Mouse (Mus musculus) forebrain, embryonic 14.5 days (tissue): ENCODE results near the gene Tomm7. TPM values are rescaled to one million over a fixed set of nuclear protein-coding genes. Genes with fewer than 3 reads are reported as not detected.
"Not testable (repeated sequence)": the region's sequence is repeated elsewhere in the genome, so short reads cannot be mapped to it uniquely, and the experiment has no call there.

Experiments
- ATAC-seq: fragments of 200-750 bp; cut with Nextera tagmentation; 2 replicates; pipeline ENCODE4 v1.8.0; 2017; ENCODE audit warnings: mild to moderate bottlenecking, moderate library complexity
- DNase-seq: peaks from one replicate; pipeline ENCODE4 v3.0.0-alpha.2; 2015; ENCODE audit warnings: low spot score
- H3K27ac ChIP-seq: fragments of 300-500 bp; sonication (generic); 2 replicates; pipeline ENCODE4 v1.5.1; 2014; ENCODE audit warnings: low read depth, mild to moderate bottlenecking, control low read depth, low read length, moderate library complexity
- H3K27me3 ChIP-seq: fragments of 300-500 bp; sonication (generic); replicated peaks from 2 replicates; pipeline ENCODE4 v1.6.1; 2014; ENCODE audit warnings: low read length, control low read depth, mixed read lengths; ENCODE audit not compliant: control insufficient read depth, insufficient read depth
- H3K36me3 ChIP-seq: fragments of 300-500 bp; sonication (generic); 2 replicates; pipeline ENCODE4 v1.6.1; 2014; ENCODE audit warnings: low read length, control low read depth; ENCODE audit not compliant: control insufficient read depth, insufficient read depth
- H3K4me1 ChIP-seq: fragments of 300-500 bp; sonication (generic); 2 replicates; pipeline ENCODE4 v1.6.1; 2014; ENCODE audit warnings: antibody characterized with exemption, low read length, control low read depth; ENCODE audit not compliant: control insufficient read depth, insufficient read depth
- H3K4me2 ChIP-seq: fragments of 300-500 bp; sonication (generic); 2 replicates; pipeline ENCODE4 v1.6.1; 2014; ENCODE audit warnings: mild to moderate bottlenecking, control low read depth, low read length
- H3K4me3 ChIP-seq: fragments of 300-500 bp; sonication (generic); 2 replicates; pipeline ENCODE4 v1.5.1; 2014; ENCODE audit warnings: low read depth, low read length, control low read depth
- H3K9ac ChIP-seq: fragments of 300-500 bp; sonication (generic); 2 replicates; pipeline ENCODE4 v1.6.1; 2014; ENCODE audit warnings: mild to moderate bottlenecking, low read length, control low read depth, moderate library complexity
- H3K9me3 ChIP-seq: fragments of 300-500 bp; sonication (generic); replicated peaks from 2 replicates; pipeline ENCODE4 v1.6.1; 2016; ENCODE audit warnings: low read length, control low read depth, mixed read lengths; ENCODE audit not compliant: control insufficient read depth
- WGBS: fragments of 180-500 bp; shearing (Covaris S2); extraction: QIAGEN DNeasy Blood & Tissue Kit; methylation state at CpG from one replicate; pipeline ENCODE4 v1.1.7; 2014; 5-methylcytosine and 5-hydroxymethylcytosine counted together
- polyA plus RNA-seq: library from polyadenylated mRNA; unstranded; fragments of >200 nt; fragmentation: Nextera tagmentation; extraction: Ambion mirVana; gene quantifications from 2 replicates; pipeline ENCODE4 v1.2.1, GENCODE M21; 2014

Tomm7 gene
- polyA plus RNA-seq, 1 experiment from 2014 or later = 120 TPM

DNA sequence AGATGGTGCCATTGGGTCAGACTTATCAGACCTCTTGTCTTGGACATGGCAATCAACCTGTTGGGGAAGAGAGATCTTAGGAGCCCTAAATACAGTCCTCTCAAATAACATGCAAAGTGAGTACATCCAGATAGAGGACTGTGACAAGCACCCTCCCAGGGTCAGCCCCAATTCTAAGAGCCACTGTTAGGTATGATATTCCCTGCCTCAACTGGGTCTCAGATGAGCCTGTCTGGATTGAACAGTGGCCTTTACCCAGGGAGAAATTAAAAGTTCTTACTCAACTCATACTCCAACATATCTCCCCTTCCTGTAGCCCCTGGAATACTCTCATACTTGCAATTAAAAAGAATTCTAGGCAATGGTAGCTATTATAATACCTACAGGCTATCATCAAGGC is 13.2 kb upstream of the Tomm7 start:
- Histone ChIP-seq H3K9ac (no peak overlapping the region), H3K27me3 (no peaks in the 10 kb centered on the region), H3K27ac (no peak overlapping the region), H3K4me3 (no peak overlapping the region), H3K36me3 (peaks cover 70% of the 10 kb centered on the region), H3K4me2 (no peak overlapping the region), H3K4me1 (no peaks in the 10 kb centered on the region), H3K9me3 (no peaks in the 10 kb centered on the region)
- ATAC-seq (no peak), DNase-seq (no peak)

DNA sequence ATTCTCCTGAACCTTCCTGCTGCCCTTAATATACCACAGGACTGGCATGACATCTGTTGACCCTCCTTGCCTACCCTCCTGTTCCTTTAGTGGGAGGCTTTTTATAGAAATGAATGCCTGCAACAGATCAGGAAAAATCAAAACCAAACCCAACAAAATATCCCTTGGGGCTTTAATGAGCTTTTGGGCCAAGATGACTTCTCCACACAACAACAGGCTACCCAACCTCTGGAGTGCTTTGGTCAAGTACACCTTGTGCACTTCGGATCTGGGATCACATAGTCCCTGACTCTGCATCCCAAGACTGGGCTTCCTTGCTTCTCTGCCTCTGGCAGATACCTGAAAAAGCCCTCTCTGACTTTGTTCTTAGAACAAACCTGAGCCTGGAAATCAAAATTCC is 12.2 kb upstream of the Tomm7 start:
- Histone ChIP-seq H3K4me3 (no peak overlapping the region), H3K36me3 (peaks cover 70% of the 10 kb centered on the region), H3K9me3 (no peaks in the 10 kb centered on the region), H3K27ac (no peak overlapping the region), H3K4me1 (peaks cover 3% of the 10 kb centered on the region; the same call in 1 of the 2 replicates), H3K4me2 (no peak overlapping the region), H3K27me3 (no peaks in the 10 kb centered on the region), H3K9ac (no peak overlapping the region)
- ATAC-seq (no peak), DNase-seq (no peak)
- WGBS = 92% methylated on average over 1 of the region's 1 CpGs

DNA sequence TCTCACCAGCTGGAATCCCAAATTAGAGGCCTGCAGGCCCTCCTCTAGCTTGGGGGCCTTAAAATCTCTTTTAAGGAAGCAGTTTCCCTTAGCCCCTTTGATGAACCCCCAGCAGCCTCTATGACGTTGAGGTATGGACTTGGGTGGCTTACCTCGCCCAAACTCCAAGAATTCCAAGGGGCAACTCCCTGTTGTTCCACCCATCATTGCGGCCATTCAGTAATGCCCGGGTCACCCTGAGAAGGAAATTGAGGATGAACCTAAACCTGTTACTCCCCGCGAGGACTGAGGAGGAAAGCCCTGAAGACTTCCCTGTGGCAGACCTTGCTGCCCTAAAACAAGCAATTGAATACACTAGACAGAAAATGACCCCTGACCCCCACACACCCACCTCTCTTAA is 11.5 kb upstream of the Tomm7 start:
- ATAC-seq = no peak
- Histone ChIP-seq H3K27ac (no peak overlapping the region), H3K4me1 (peaks cover 3% of the 10 kb centered on the region; the same call in 1 of the 2 replicates), H3K9me3 (no peaks in the 10 kb centered on the region), H3K36me3 (peaks cover 67% of the 10 kb centered on the region), H3K4me2 (no peak overlapping the region), H3K27me3 (no peaks in the 10 kb centered on the region), H3K4me3 (no peak overlapping the region), H3K9ac (no peak overlapping the region)
- DNase-seq = no peak
- WGBS = 91% methylated on average over 6 of the region's 6 CpGs

DNA sequence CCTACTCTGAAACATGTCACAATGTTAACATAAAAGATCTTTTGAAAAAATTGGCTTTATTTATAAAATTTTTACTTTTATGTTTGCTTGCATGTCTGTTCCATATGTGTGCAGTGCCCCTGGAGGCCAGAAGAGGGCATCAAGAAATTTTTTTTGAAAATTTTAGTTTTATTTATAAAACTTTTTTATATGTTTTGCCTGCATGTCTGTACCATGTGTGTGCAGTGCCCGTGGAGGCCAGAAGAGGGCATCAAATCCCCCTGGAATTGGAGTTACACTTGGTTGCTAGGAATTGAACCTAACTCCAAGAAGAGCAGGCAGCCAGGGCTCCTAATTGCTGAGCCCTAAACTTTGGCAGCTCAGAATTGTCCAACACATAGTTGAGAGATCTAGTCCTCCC is 9.0 kb upstream of the Tomm7 start:
- peaks cover 54% of the 10 kb centered on the region for H3K36me3 ChIP-seq
- H3K4me3 ChIP-seq, H3K4me1 ChIP-seq, H3K27me3 ChIP-seq, H3K9ac ChIP-seq, H3K4me2 ChIP-seq, ATAC-seq, DNase-seq, H3K9me3 ChIP-seq, H3K27ac ChIP-seq: not testable (repeated sequence)
- 80% methylated on average over 1 of the region's 1 CpGs for WGBS

DNA sequence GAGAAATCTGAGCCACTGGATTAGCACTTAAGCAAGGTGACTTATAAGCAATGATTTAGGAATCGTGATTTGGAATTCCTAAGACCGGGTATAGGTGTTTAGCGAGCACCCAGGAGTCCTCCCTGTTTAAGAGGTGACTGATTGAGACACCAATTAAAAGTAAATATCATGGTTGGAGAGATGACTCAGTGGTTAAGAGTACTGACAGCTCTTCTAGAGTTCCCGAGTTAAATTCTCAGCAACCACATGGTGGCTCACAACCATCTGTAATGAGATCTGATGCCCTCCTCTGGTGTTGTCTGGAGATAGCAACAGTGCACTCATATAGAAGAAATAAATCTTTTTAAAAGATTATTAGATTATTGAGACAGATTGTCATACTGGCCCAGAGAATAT is 7.2 kb upstream of the Tomm7 start:
- Histone ChIP-seq H3K36me3 (peaks cover 37% of the 10 kb centered on the region), H3K9ac (peak overlapping the region; percentile 86), H3K4me3 (peak overlapping the region; percentile 79), H3K4me2 (peak overlapping the region; percentile 71)
- 8% methylated on average over 4 of the region's 4 CpGs for WGBS
- H3K9me3 ChIP-seq, H3K27ac ChIP-seq, H3K27me3 ChIP-seq, H3K4me1 ChIP-seq: not testable (repeated sequence)
- ATAC-seq (peak; percentile 24; the same call in 1 of the 2 replicates), DNase-seq (peak; percentile 40)

DNA sequence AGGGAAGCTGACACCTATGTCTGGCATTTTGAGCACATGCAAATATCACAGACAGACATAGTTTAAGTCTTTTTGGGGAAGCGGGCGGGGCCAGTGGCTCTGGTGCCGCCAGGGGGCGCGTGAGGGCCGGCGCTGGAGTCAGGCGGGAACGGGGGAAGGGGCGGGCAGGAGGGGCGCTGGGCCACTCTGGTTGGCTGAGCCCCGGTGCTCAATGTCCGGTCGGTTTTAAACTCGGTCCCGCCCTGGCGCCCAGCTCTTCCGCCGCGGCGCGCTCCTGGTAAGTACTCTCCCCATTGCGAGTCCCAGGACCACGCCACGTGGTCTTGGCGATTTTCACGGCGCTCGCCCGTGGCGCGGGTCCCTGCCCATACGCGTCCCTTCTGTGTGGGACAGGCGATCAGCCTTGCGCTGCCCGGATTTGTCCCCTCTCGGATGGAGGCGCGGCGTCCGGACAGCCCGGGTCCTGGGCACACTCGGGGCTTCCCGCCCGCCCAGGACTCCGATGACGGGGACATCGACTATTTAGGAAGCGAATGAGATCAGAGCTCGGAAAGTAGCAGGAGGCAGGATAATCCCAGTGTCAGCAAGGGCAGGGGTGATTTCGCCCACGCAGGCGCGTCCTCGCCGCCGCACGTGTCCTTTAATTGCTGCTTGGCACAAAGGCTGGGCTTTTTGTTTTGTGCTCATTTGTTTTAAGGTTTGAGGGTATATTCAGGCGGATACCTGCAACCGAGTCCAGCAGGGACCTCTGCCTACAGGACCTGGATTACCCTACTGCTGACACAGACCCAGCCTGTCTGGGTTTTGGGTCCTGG is 6.6 kb upstream of the Tomm7 start:
- Histone ChIP-seq H3K4me1 (peaks cover 3% of the 10 kb centered on the region; the same call in 1 of the 2 replicates), H3K27ac (no peak overlapping the region), H3K9me3 (no peaks in the 10 kb centered on the region), H3K4me2 (peak overlapping the region; percentile 71), H3K9ac (peak overlapping the region; percentile 86), H3K4me3 (peak overlapping the region; percentile 79), H3K36me3 (peaks cover 31% of the 10 kb centered on the region), H3K27me3 (no peaks in the 10 kb centered on the region)
- ATAC-seq (peak; percentile 96), DNase-seq (peak; percentile 82)
- WGBS = under 1% methylated on average over 59 of the region's 61 CpGs

DNA sequence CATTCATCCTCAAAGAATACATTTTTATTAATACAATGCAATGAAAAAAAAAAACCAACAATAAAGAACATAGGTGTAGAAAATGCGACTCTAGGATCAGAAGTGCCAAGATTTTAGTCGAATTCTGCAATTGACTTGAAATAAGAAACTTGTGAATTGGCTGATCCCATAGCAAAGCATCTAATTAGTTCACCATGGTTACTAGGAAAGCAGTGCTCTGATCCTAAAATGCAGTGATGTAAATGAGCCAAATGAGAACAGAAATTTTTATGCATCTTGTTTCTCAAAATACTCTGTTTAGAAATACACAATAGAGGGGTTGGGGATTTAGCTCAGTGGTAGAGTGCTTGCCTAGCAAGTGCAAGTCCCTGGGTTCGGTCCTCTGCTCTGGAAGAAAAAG is 1.2 kb upstream of the Tomm7 start:
- H3K9me3 ChIP-seq = no peaks in the 10 kb centered on the region
- ATAC-seq (no peak), DNase-seq (peak; percentile 57)
- peaks cover 6% of the 10 kb centered on the region; the same call in 1 of the 2 replicates for H3K36me3 ChIP-seq
- WGBS = 43% methylated on average over 3 of the region's 3 CpGs
- H3K9ac ChIP-seq = no peak overlapping the region
- H3K4me2 ChIP-seq = peak overlapping the region; percentile 50; the same call in 1 of the 2 replicates
- peaks cover 10% of the 10 kb centered on the region for H3K4me1 ChIP-seq
- no peak overlapping the region for H3K4me3 ChIP-seq
- no peaks in the 10 kb centered on the region for H3K27me3 ChIP-seq
- no peak overlapping the region for H3K27ac ChIP-seq

DNA sequence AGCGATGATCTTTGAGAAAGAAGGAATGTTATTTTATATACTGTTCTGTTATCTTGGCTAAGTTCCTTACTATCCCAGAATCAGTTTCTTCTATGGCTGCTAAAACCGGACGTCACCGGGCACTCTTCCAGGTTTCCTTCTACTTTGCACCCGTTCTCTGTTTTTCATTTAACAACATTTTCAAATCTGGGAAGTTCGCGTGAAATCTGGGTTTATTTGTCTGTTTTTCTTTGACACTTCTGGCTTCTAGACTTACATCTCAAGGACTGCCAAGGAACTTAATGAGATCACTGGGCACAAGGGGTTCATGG is 525 bp upstream of the Tomm7 start:
- H3K27ac ChIP-seq = peak overlapping the region; percentile 83
- peak overlapping the region; percentile 67 for H3K9ac ChIP-seq
- DNase-seq = peak; percentile 68
- peaks cover 10% of the 10 kb centered on the region for H3K4me1 ChIP-seq
- H3K9me3 ChIP-seq = no peaks in the 10 kb centered on the region
- peak; percentile 45 for ATAC-seq
- peak overlapping the region; percentile 58 for H3K4me3 ChIP-seq
- peaks cover 9% of the 10 kb centered on the region for H3K36me3 ChIP-seq
- peak overlapping the region; percentile 50 for H3K4me2 ChIP-seq
- H3K27me3 ChIP-seq = no peaks in the 10 kb centered on the region
- 23% methylated on average over 7 of the region's 7 CpGs for WGBS

DNA sequence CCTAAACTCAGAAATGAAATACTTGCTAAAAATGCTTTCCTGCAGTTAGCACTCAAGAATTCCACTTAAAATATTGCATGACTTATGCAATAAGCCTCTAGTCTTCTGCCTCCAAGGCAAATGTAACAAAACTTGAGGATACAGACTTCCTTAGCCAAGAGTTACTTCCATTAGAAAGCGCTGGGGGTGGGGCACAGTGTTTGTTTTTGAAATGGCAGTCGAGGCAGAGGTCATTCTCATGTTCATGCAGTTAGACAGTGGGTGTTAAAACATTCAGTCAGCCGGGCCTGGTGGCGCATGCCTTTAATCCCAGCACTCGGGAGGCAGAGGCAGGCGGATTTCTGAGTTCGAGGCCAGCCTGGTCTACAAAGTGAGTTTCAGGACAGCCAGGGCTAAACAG is 5.8 kb downstream of the Tomm7 start:
- no peak overlapping the region for H3K4me3 ChIP-seq
- no peak for DNase-seq
- H3K9me3 ChIP-seq = no peaks in the 10 kb centered on the region
- H3K27ac ChIP-seq = no peak overlapping the region
- H3K4me2 ChIP-seq = no peak overlapping the region
- H3K27me3 ChIP-seq = no peaks in the 10 kb centered on the region
- 95% methylated on average over 7 of the region's 7 CpGs for WGBS
- ATAC-seq = no peak
- peaks cover 4% of the 10 kb centered on the region for H3K4me1 ChIP-seq
- peaks cover 19% of the 10 kb centered on the region for H3K36me3 ChIP-seq
- no peak overlapping the region for H3K9ac ChIP-seq
